Mouse (Mus musculus) midbrain, postnatal 0 days (tissue): ENCODE measurements around the gene Rfx2. TPM values are rescaled to one million over a fixed set of nuclear protein-coding genes. Genes with fewer than 3 reads are reported as not detected.

ENCODE experiments used
- ATAC-seq: fragments of 200-750 bp; cut with Nextera tagmentation; 2 replicates; pipeline ENCODE4 v1.8.0; 2017; ENCODE audit warnings: moderate number of reproducible peaks, mild to moderate bottlenecking, moderate TSS enrichment, moderate library complexity; ENCODE audit not compliant: low FRiP score
- DNase-seq: peaks from one replicate; pipeline ENCODE4 v3.0.0-alpha.2; 2015; ENCODE audit warnings: low spot score
- H3K27ac ChIP-seq: fragments of 300-500 bp; sonication (generic); 2 replicates; pipeline ENCODE4 v1.5.1; 2014; ENCODE audit warnings: low read depth, mild to moderate bottlenecking, low read length, mixed read lengths
- H3K27me3 ChIP-seq: fragments of 300-500 bp; sonication (generic); 2 replicates; pipeline ENCODE4 v1.6.1; 2014; ENCODE audit warnings: low read length, control low read depth, mixed read lengths; ENCODE audit not compliant: insufficient read depth
- H3K36me3 ChIP-seq: fragments of 300-500 bp; sonication (generic); 2 replicates; pipeline ENCODE4 v1.6.1; 2014; ENCODE audit warnings: low read length, control low read depth, mixed read lengths; ENCODE audit not compliant: insufficient read depth
- H3K4me1 ChIP-seq: fragments of 300-500 bp; sonication (generic); 2 replicates; pipeline ENCODE4 v1.6.1; 2014; ENCODE audit warnings: mild to moderate bottlenecking, control low read depth, antibody characterized with exemption, low read length, mixed read lengths; ENCODE audit not compliant: insufficient read depth
- H3K4me2 ChIP-seq: fragments of 300-500 bp; sonication (generic); 2 replicates; pipeline ENCODE4 v1.6.1; 2014; ENCODE audit warnings: low read depth, mild to moderate bottlenecking, low read length, mixed read lengths; ENCODE audit not compliant: poor library complexity, severe bottlenecking
- H3K4me3 ChIP-seq: fragments of 300-500 bp; sonication (generic); 2 replicates; pipeline ENCODE4 v1.5.1; 2014; ENCODE audit warnings: low read depth, mild to moderate bottlenecking, low read length, moderate library complexity
- H3K9ac ChIP-seq: fragments of 300-500 bp; sonication (generic); replicated peaks from 2 replicates; pipeline ENCODE4 v1.6.1; 2014; ENCODE audit warnings: mild to moderate bottlenecking, low read length, moderate library complexity, mixed read lengths; ENCODE audit not compliant: poor library complexity, severe bottlenecking
- H3K9me3 ChIP-seq: fragments of 300-500 bp; sonication (generic); 2 replicates; pipeline ENCODE4 v1.6.1; 2016; ENCODE audit warnings: low read length, control low read depth
- CTCF ChIP-seq: IDR thresholded peaks from 2 replicates; pipeline ENCODE4 v1.5.1; 2016; ENCODE audit warnings: antibody characterized with exemption, mild to moderate bottlenecking
- WGBS: fragments of 180-500 bp; shearing (Covaris S2); extraction: QIAGEN DNeasy Blood & Tissue Kit; methylation state at CpG from one replicate; pipeline ENCODE4 v1.1.7; 2014; 5-methylcytosine and 5-hydroxymethylcytosine counted together
- polyA plus RNA-seq: library from polyadenylated mRNA; unstranded; fragments of >200 nt; fragmentation: Nextera tagmentation; extraction: Ambion mirVana; gene quantifications from 2 replicates; pipeline ENCODE4 v1.2.1, GENCODE M21; 2015
- total RNA-seq: library from RNA; depleted of rRNA; stranded (reverse); fragments of >200 nt; gene quantifications from 2 replicates; pipeline ENCODE4 v1.2.3, GENCODE M21; 2014

Gene Rfx2
- total and polyA plus RNA-seq, 2 experiments from 2014 or later = 3.0 to 5.7 TPM

DNA sequence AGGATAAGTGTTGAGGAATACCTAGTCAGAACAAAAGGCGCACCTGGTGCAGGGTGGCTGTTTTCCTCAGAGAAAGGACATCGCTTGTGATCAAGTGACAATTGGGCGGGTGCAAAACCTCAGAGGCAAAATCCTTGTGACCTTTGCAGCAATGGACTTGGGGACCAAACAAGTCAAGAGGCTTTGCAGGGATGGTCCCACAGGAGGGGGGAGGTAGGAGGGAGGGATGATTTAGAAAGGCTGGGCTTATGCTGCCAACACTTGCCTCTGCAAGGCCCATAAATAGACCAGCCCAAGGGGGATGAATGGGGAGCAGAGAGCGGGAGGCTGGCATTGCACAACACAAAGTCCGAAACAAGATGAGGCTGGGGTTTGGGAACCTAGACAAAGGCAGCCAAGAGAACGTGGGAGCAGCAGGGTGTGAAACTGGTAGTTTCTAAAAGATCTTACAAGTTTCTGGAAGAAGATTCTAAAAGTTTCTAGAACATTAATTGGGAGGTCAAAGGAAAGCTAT, 11.7 kb downstream of the Rfx2 start:
- H3K9me3 ChIP-seq = no peaks in the 10 kb centered on the region
- 66% methylated on average over 6 of the region's 6 CpGs for WGBS
- no peak overlapping the region for H3K4me2 ChIP-seq
- no peaks in the 10 kb centered on the region for H3K36me3 ChIP-seq
- peaks cover 8% of the 10 kb centered on the region for H3K4me1 ChIP-seq
- DNase-seq (peak; percentile 13), ATAC-seq (no peak)
- no peak overlapping the region for H3K27ac ChIP-seq
- H3K4me3 ChIP-seq = no peak overlapping the region
- no peak overlapping the region for H3K9ac ChIP-seq
- TF ChIP-seq CTCF = no peak
- H3K27me3 ChIP-seq = no peaks in the 10 kb centered on the region

DNA sequence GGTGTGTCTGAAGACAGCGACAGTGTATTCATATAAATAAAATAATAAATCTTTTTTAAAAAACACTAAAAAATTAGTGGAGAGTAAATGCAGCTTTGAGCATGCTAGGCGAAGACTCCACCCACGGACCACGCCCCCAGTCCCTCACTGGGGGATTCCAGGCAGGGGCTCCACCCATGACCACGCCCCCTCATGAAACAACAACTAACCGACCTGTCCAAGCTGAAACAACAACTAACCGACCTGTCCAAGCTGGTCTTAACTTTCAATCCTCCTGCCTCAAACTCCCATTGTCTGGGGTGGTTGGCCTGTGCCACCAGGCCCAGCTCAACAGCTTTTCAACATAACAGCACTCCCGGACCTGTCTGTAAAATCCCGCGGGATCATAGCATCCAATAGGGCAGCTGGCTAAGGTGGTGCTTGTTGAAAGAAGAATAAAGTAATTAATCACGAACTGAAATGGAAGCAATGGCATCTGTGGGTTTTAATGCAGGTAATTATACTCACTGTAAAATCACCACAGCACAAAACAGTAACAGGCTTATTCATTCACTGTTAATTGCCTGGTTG, 12.7 kb downstream of the Rfx2 start:
- DNase-seq (peak; percentile 47), ATAC-seq (no peak)
- 48% methylated on average over 11 of the region's 11 CpGs for WGBS
- no peak overlapping the region for H3K27ac ChIP-seq
- H3K36me3 ChIP-seq = no peaks in the 10 kb centered on the region
- no peaks in the 10 kb centered on the region for H3K9me3 ChIP-seq
- H3K27me3 ChIP-seq = no peaks in the 10 kb centered on the region
- H3K4me2 ChIP-seq = no peak overlapping the region
- TF ChIP-seq CTCF = no peak
- H3K4me3 ChIP-seq = no peak overlapping the region
- no peak overlapping the region for H3K9ac ChIP-seq
- peaks cover 8% of the 10 kb centered on the region for H3K4me1 ChIP-seq

DNA sequence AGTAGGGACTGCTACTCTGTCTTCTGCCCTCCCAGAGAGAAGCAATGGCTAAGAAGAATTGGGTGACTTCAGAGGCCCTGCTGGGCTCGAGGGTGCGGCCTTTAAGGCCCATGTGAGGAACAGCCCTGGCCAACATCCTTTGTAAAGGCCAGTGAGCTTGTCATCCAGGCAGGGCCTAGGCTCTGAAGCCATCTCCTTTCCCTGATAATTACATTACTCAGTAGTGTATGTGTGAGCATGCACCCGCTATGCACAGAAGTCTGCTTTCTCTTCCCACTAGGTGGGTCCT, 15.8 kb downstream of the Rfx2 start:
- H3K36me3 ChIP-seq = no peaks in the 10 kb centered on the region
- H3K27me3 ChIP-seq = no peaks in the 10 kb centered on the region
- no peaks in the 10 kb centered on the region for H3K9me3 ChIP-seq
- no peak for DNase-seq
- peak overlapping the region; percentile 71 for H3K27ac ChIP-seq
- H3K9ac ChIP-seq = no peak overlapping the region; the same call in 1 of the 2 replicates
- no peak for TF ChIP-seq CTCF
- WGBS = 44% methylated on average over 3 of the region's 3 CpGs
- no peak for ATAC-seq
- H3K4me2 ChIP-seq = no peak overlapping the region
- H3K4me1 ChIP-seq = peaks cover 11% of the 10 kb centered on the region
- no peak overlapping the region for H3K4me3 ChIP-seq

DNA sequence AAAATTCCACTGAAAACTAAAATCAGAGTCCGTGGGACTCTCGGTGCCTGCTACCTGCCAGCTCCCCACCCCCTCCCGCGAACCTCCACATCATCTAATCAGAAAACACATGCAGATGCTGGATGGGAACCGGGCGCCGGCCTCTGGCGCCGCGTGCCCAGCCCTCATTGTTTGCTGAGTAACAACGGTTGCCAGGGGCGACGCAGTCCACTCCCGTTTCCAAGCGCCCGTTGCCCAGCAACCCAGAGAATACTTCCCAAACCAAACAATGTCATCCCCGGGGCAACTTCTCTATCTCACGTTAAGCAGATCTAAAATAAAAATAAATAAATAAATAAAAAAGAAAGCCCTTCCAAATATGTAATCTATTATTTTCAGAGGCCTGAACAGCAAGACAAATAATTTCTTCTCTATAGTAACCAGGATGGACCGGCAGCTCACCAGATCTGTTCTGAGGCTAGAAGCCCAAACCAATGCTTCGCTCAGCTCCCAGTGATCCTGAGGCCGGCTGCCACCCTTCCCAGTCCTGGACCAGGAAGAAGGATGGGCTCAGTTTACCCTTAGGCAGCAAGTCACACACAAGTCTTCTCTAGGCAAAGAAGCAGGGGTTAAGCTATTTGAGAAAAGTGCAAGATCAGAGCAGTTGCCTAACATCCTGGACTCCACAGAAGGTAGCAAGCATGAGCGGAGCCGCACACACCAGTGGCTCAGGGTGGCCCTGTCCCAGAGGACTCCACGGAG, 16.3 kb downstream of the Rfx2 start:
- whole genome bisulfite sequencing = 5% methylated on average over 24 of the region's 24 CpGs
- Histone ChIP-seq H3K9ac (no peak overlapping the region; the same call in 1 of the 2 replicates), H3K4me3 (no peak overlapping the region), H3K36me3 (no peaks in the 10 kb centered on the region), H3K4me2 (peak overlapping the region; percentile 26), H3K4me1 (peaks cover 11% of the 10 kb centered on the region), H3K27ac (peak overlapping the region; percentile 71), H3K9me3 (no peaks in the 10 kb centered on the region), H3K27me3 (no peaks in the 10 kb centered on the region)
- no peak for TF ChIP-seq CTCF
- DNase-seq = peak; percentile 92
- peak; percentile 80 for ATAC-seq

DNA sequence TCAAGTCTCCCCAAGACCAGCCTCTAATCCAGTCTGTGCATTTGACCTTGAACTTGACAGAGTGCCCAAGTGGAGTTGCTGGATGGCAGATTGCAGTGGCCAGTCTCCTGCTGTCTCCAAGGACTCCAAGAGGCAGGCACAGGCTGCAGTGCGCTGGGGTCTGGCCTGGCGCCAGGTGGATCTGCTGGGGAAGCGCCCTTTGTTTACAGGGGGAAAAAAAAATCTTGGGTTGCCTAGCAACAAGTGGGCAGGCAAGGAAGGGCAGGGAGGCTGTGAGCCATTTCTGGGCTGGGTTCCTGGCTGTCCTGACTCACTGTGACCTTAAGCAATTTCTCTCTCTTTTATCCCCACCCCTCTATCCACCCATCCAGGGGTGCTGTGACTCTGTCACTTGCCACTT, 20.6 kb downstream of the Rfx2 start:
- ATAC-seq (peak; percentile 47), DNase-seq (peak; percentile 95)
- WGBS = 7% methylated on average over 3 of the region's 3 CpGs
- no peak for TF ChIP-seq CTCF
- no peaks in the 10 kb centered on the region for H3K36me3 ChIP-seq
- no peak overlapping the region for H3K4me3 ChIP-seq
- H3K27ac ChIP-seq = 0 out of 2 replicates have a peak overlapping the region, but pooled peaks have one; percentile 43
- H3K9ac ChIP-seq = no peak overlapping the region
- peaks cover 10% of the 10 kb centered on the region for H3K4me1 ChIP-seq
- no peaks in the 10 kb centered on the region for H3K27me3 ChIP-seq
- H3K4me2 ChIP-seq = no peak overlapping the region
- H3K9me3 ChIP-seq = no peaks in the 10 kb centered on the region

DNA sequence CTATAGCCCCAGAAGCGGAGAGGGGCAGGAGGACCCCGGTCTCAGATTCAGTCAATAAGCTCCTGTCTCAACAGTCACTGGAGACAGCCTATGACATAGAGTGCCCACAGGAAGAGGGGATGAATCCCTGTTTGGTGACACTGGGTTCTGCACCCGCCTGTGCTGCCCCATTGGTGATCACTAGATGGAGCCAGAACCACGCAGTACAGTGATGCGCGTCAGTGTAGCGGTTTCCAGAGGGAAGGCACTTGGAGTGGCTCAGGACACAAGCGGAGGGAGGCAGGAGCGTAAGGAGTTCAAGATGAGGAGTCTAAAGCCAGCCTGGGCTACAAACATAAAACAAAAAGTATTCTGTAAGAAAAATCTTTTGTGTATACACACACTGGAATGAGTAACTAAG, 22.3 kb downstream of the Rfx2 start:
- peak; percentile 88 for DNase-seq
- Histone ChIP-seq H3K4me1 (0 out of 2 replicates have a peak, but pooled peaks cover 3% of the 10 kb centered on the region), H3K36me3 (no peaks in the 10 kb centered on the region), H3K4me3 (no peak overlapping the region), H3K27ac (no peak overlapping the region), H3K4me2 (no peak overlapping the region), H3K9ac (no peak overlapping the region), H3K27me3 (no peaks in the 10 kb centered on the region), H3K9me3 (no peaks in the 10 kb centered on the region)
- peak; percentile 99 for TF ChIP-seq CTCF
- ATAC-seq = peak; percentile 79
- WGBS = 8% methylated on average over 9 of the region's 9 CpGs
